Mouse (Mus musculus) thymus, postnatal 36 days (tissue): ENCODE data around the gene Ccdc24.

ENCODE experiments used
- DNase-seq, 2 experiments: peaks; one replicate each; pipeline ENCODE4 v3.0.0; 2022; ENCODE audit warnings: mixed read lengths in 2 of 2

Gene Ccdc24

DNA sequence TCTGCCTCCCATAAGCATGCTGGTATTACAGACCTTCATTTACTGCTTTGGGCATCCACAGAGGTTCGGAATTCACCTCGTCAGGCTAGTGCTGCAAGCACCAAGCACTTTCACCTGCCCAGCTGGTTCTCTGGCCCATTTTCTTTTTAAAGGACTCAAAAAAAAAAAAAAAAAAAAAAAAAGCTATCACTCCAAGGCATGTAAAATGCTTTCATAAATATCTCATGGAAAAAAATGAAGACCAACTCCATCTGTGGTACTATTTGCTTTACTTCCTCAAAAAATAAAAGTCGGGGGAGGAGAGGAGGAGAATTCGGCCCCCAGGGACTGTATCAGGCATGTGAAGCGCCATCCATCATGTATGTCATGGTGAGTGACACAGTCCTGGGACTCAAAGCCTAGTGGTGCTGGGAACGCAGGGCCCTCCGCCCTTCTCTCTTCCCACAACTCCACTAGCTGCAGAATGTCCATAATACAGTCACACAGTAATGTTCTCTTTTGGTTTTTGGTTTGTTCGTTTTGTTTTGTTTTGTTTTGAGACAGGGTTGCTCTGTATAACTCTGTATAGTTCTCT lies 43.7 kb downstream of the Ccdc24 start:
- no peak for DNase-seq

DNA sequence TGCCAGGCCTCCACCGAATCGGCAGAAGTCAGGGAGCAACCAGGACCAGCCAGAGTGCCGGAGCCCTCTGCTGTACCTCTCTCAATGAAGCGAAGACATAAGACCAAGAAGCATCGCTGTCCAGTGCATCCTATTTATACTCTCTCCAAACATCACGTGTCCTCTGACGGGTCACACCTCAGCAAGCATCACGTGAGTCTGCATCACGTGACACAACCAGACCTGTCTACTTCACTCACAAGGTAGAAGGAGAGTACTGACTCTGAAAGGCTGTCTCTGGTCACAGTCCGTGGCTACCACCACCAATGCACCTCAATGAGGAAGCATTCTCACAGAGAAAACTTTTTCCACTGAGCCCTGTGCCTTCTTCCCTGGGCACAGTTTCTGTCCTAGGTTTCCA lies 54.3 kb downstream of the Ccdc24 start:
- no peak for DNase-seq

DNA sequence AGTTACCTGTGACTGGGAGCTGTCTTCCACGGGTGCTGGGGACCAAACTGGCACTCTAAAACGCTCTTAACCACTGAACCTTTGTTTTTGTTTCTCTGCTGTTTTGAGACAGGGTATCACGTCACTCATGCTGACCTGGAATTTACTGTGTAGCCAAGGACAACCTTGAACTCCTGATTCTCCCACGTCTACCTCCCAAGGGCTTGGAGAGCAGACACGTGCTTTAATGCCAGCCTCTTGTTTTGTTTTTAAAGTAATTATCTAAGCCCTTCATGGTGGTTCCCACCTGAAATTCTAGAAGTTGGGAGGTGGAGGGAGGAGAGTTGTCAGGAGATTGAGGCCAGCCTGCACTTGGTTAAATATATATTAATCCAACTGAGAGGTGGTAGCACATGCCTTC lies 55.6 kb downstream of the Ccdc24 start:
- no peak for DNase-seq
